Mouse (Mus musculus): ENCODE data around the gene Zar1l. TPM values are rescaled to one million over a fixed set of nuclear protein-coding genes. Genes with fewer than 3 reads are reported as not detected.

Gene Zar1l
- not detected in 2 replicates for polyA plus RNA-seq (2012; ENCODE audit: insufficient read depth, low replicate concordance)

- Histone ChIP-seq H3K4me3 (replicated peaks) (no peak within 1 kb of the TSS), H3K36me3 (replicated peaks; ENCODE audit: low read length) (no peaks in the 10 kb centered on the region), H3K9me3 (peaks cover 5% of the 10 kb centered on the region), H3K4me1 (peaks cover 7% of the 10 kb centered on the region; the same call in 1 of the 2 replicates), H3K27me3 (replicated peaks) (peaks cover 6% of the 10 kb centered on the region)
- TF ChIP-seq FLI1 (IDR thresholded peaks at IDR 0.05; ENCODE audit: low read length): no peak
- TF ChIP-seq GATA1 (IDR thresholded peaks at IDR 0.05; ENCODE audit: borderline replicate concordance, low read length): no peak
Observed at GRCm38 (mm10) chr5:150518064-150518463, at the start of gene Zar1l. Zar1l (minus strand) TSS chr5:150518164.

GRCm38 (mm10) chr5:150566971-150567370 lies 49.0 kb upstream of the Zar1l start:
- no peaks in the 10 kb centered on the region for H3K9me3 ChIP-seq
- no peaks in the 10 kb centered on the region for H3K27me3 ChIP-seq (replicated peaks)
- H3K4me1 ChIP-seq: peaks cover 6% of the 10 kb centered on the region
- peaks cover 85% of the 10 kb centered on the region for H3K36me3 ChIP-seq (replicated peaks; ENCODE audit: low read length)
- TF ChIP-seq FLI1 (IDR thresholded peaks at IDR 0.05; ENCODE audit: low read length) (no peak), GATA1 (IDR thresholded peaks at IDR 0.05; ENCODE audit: borderline replicate concordance, low read length) (no peak)
- no peak overlapping the region for H3K4me3 ChIP-seq (replicated peaks)

DNA sequence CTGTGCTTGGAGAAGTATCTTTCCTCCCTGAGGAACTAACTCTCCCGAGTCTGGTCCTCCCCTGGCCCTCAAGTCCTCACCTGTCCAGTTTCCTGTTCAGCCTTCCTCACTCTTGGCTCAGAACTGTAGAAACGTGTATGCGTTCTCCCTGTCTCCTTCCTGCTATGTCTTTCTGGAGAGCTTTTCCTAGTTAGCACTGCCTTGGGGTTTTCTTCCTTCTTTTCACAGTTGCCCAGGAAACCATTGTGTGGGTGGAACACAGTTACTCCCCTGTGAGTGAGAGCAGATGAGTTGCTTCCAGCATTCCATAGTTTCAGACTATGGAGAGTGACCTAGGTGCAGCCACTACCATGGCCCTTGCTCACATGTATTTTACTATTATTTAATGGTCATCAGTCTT lies 48.3 kb upstream of the Zar1l start:
- no peaks in the 10 kb centered on the region for H3K27me3 ChIP-seq (replicated peaks)
- no peak overlapping the region for H3K4me3 ChIP-seq (replicated peaks)
- no peak for TF ChIP-seq FLI1 (IDR thresholded peaks at IDR 0.05; ENCODE audit: low read length)
- TF ChIP-seq GATA1 (IDR thresholded peaks at IDR 0.05; ENCODE audit: borderline replicate concordance, low read length): no peak
- peaks cover 6% of the 10 kb centered on the region for H3K4me1 ChIP-seq
- H3K9me3 ChIP-seq: no peaks in the 10 kb centered on the region
- peaks cover 88% of the 10 kb centered on the region for H3K36me3 ChIP-seq (replicated peaks; ENCODE audit: low read length)

DNA sequence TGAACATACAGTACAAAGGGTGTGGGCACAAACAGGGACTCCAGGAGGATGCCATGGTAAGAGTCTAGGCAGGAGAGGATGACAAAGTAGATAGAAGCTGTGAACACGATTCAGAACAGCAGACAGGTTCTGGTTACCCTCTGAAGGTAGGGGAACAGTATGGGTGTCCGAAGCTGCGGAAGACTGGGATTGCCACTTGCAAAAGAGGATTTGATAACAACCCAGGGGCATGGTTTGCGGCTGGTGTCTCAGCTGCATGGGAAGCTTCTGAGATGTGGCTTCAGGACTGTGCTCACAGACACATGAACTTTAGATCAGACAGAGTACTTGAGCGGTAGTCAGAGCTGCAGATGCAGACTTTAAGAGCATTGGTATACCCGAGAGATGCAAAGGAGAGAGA lies 46.5 kb upstream of the Zar1l start:
- Histone ChIP-seq H3K4me1 (peaks cover 6% of the 10 kb centered on the region), H3K4me3 (replicated peaks) (no peak overlapping the region), H3K9me3 (no peaks in the 10 kb centered on the region), H3K36me3 (replicated peaks; ENCODE audit: low read length) (peaks cover 87% of the 10 kb centered on the region), H3K27me3 (replicated peaks) (no peaks in the 10 kb centered on the region)
- TF ChIP-seq GATA1 (IDR thresholded peaks at IDR 0.05; ENCODE audit: borderline replicate concordance, low read length) (no peak), FLI1 (IDR thresholded peaks at IDR 0.05; ENCODE audit: low read length) (no peak)

- Histone ChIP-seq H3K4me1 (no peaks in the 10 kb centered on the region), H3K9me3 (no peaks in the 10 kb centered on the region), H3K36me3 (replicated peaks; ENCODE audit: low read length) (peaks cover 84% of the 10 kb centered on the region), H3K4me3 (replicated peaks) (no peak overlapping the region), H3K27me3 (replicated peaks) (no peaks in the 10 kb centered on the region)
- TF ChIP-seq FLI1 (IDR thresholded peaks at IDR 0.05; ENCODE audit: low read length) (no peak), GATA1 (IDR thresholded peaks at IDR 0.05; ENCODE audit: borderline replicate concordance, low read length) (no peak)
Observed at GRCm38 (mm10) chr5:150561783-150562182, 43.8 kb upstream of the Zar1l start.

- TF ChIP-seq GATA1 (IDR thresholded peaks at IDR 0.05; ENCODE audit: borderline replicate concordance, low read length) (no peak), FLI1 (IDR thresholded peaks at IDR 0.05; ENCODE audit: low read length) (no peak)
Observed at GRCm38 (mm10) chr5:150561376-150561775, 43.4 kb upstream of the Zar1l start.

GRCm38 (mm10) chr5:150560851-150561250 lies 42.9 kb upstream of the Zar1l start:
- Histone ChIP-seq H3K27me3 (replicated peaks) (no peaks in the 10 kb centered on the region), H3K36me3 (replicated peaks; ENCODE audit: low read length) (peaks cover 76% of the 10 kb centered on the region), H3K4me1 (no peaks in the 10 kb centered on the region), H3K9me3 (no peaks in the 10 kb centered on the region), H3K4me3 (replicated peaks) (no peak overlapping the region)
- TF ChIP-seq FLI1 (IDR thresholded peaks at IDR 0.05; ENCODE audit: low read length): no peak
- TF ChIP-seq GATA1 (IDR thresholded peaks at IDR 0.05; ENCODE audit: borderline replicate concordance, low read length): no peak

More at GRCm38 (mm10) chr5:150561376-150561775, 43.4 kb upstream of the Zar1l start:
- H3K4me1 ChIP-seq: no peaks in the 10 kb centered on the region
- no peak overlapping the region for H3K4me3 ChIP-seq (replicated peaks)
- peaks cover 82% of the 10 kb centered on the region for H3K36me3 ChIP-seq (replicated peaks; ENCODE audit: low read length)
- no peaks in the 10 kb centered on the region for H3K27me3 ChIP-seq (replicated peaks)
- no peaks in the 10 kb centered on the region for H3K9me3 ChIP-seq

- no peaks in the 10 kb centered on the region for H3K4me1 ChIP-seq
- H3K4me3 ChIP-seq (replicated peaks): no peak overlapping the region
- peaks cover 69% of the 10 kb centered on the region for H3K36me3 ChIP-seq (replicated peaks; ENCODE audit: low read length)
- H3K27me3 ChIP-seq (replicated peaks): no peaks in the 10 kb centered on the region
- no peaks in the 10 kb centered on the region for H3K9me3 ChIP-seq
- TF ChIP-seq GATA1 (IDR thresholded peaks at IDR 0.05; ENCODE audit: borderline replicate concordance, low read length): no peak
- no peak for TF ChIP-seq FLI1 (IDR thresholded peaks at IDR 0.05; ENCODE audit: low read length)
Observed at GRCm38 (mm10) chr5:150559519-150560103, 41.6 kb upstream of the Zar1l start.

GRCm38 (mm10) chr5:150551637-150552036 lies 33.7 kb upstream of the Zar1l start:
- Histone ChIP-seq H3K27me3 (replicated peaks) (no peaks in the 10 kb centered on the region), H3K36me3 (replicated peaks; ENCODE audit: low read length) (peaks cover 54% of the 10 kb centered on the region), H3K4me1 (no peaks in the 10 kb centered on the region), H3K4me3 (replicated peaks) (no peak overlapping the region), H3K9me3 (no peaks in the 10 kb centered on the region)
- TF ChIP-seq GATA1 (IDR thresholded peaks at IDR 0.05; ENCODE audit: borderline replicate concordance, low read length) (no peak), FLI1 (IDR thresholded peaks at IDR 0.05; ENCODE audit: low read length) (no peak)

DNA sequence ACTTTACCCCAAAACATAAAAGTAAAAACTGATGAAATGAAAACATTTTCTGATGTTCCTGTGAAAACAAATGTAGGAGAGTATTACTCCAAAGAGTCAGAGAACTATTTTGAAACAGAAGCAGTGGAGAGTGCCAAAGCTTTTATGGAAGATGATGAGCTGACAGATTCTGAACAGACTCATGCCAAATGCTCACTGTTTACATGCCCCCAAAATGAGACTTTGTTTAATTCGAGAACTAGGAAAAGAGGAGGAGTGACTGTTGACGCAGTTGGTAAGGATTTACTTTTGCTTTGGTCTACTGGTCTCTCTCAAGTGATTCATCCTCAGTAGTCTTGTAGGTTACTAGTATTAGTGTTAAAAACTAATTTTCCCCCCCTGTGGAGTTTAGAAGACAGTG lies 25.2 kb upstream of the Zar1l start:
- TF ChIP-seq FLI1 (IDR thresholded peaks at IDR 0.05; ENCODE audit: low read length): no peak
- no peak for TF ChIP-seq GATA1 (IDR thresholded peaks at IDR 0.05; ENCODE audit: borderline replicate concordance, low read length)
- Histone ChIP-seq H3K4me1 (no peaks in the 10 kb centered on the region), H3K9me3 (no peaks in the 10 kb centered on the region; the same call in 1 of the 2 replicates), H3K4me3 (replicated peaks) (no peak overlapping the region), H3K36me3 (replicated peaks; ENCODE audit: low read length) (peaks cover 21% of the 10 kb centered on the region), H3K27me3 (replicated peaks) (no peaks in the 10 kb centered on the region)

Measured in megakaryocyte, embryonic 14.5 days (primary cell).